Mouse (Mus musculus) heart, adult 11 months (tissue): ENCODE data around the gene Apon.
"Not testable (repeated sequence)": the region's sequence is repeated elsewhere in the genome, so short reads cannot be mapped to it uniquely, and the experiment has no call there.

Experiments used
- DNase-seq: peaks from one replicate; pipeline ENCODE4 v3.0.0; 2022

Gene Apon

GRCm38 (mm10) chr10:128253677-128254255, at the start of gene Apon:
Gene Apon, plus strand, starts transcription at chr10:128254096.
- no peak for DNase-seq

GRCm38 (mm10) chr10:128204941-128205340, 49.0 kb upstream of the Apon start:
- DNase-seq = no peak

GRCm38 (mm10) chr10:128208326-128208725, 45.6 kb upstream of the Apon start:
- DNase-seq = no peak

DNA sequence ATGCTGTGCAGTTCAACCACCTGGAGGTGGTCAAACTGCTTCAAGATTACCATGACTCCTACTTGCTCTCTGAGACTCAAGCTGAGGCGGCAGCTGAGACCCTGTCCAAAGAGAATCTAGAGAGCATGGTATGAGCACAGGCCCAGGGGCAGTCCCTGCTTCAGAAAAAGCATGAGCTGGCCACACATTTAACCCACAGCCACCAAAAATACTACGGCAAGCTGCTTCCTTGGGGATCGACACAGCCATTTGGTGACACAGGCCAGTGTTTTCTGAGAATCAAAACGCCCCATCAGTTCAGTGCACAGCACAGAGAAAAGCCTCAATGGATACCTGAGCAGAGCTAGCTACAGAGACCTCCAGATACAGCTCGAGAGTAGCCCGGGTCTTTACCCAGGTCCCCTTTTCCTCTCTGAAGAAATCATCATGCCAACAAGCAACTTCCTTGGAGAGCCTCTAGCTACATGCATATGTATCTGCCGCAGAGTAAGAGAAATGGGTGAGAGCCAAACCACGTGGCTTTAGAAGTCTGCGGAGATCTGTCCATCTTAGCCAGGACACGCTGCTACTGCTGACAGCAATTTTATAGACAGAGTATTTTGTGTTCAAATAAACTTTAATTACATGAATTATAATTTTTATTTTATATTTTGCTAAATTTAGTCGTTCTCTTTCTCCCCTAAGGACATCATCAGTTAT, 44.4 kb upstream of the Apon start:
- DNase-seq = no peak

- no peak for DNase-seq
Measured at GRCm38 (mm10) chr10:128210131-128210530, 43.8 kb upstream of the Apon start.

- DNase-seq = no peak
Measured at GRCm38 (mm10) chr10:128210954-128211353, 42.9 kb upstream of the Apon start.

- DNase-seq = peak; percentile 99
Measured at GRCm38 (mm10) chr10:128211390-128212108, 42.3 kb upstream of the Apon start, which contains the start of gene Spryd4. Gene Spryd4, minus strand, starts transcription at chr10:128211807.

- no peak for DNase-seq
Measured at GRCm38 (mm10) chr10:128212148-128212547, 41.7 kb upstream of the Apon start.

GRCm38 (mm10) chr10:128212871-128213323, 41.0 kb upstream of the Apon start:
- peak; percentile 91 for DNase-seq

GRCm38 (mm10) chr10:128214112-128214511, 39.8 kb upstream of the Apon start:
- DNase-seq = not testable (repeated sequence)

DNA sequence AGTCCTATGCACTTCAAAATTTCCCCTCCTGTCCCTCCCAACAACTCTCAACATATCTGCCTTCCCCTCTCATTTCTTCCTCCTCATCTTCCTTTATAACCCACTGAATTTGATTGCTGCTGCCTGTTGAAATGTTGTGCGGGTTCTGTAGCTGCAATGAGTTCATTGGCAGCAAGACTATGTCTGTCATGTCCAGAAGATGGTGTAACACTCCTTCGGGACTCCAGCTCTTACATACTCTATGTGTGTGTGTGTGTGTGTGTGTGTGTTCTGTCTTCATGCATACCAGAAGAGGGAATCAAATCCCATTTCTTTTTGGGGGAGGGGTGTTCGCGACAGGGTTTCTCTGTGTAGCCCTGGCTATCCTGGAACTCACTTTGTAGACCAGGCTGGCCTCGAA, 38.9 kb upstream of the Apon start:
- no peak for DNase-seq

DNA sequence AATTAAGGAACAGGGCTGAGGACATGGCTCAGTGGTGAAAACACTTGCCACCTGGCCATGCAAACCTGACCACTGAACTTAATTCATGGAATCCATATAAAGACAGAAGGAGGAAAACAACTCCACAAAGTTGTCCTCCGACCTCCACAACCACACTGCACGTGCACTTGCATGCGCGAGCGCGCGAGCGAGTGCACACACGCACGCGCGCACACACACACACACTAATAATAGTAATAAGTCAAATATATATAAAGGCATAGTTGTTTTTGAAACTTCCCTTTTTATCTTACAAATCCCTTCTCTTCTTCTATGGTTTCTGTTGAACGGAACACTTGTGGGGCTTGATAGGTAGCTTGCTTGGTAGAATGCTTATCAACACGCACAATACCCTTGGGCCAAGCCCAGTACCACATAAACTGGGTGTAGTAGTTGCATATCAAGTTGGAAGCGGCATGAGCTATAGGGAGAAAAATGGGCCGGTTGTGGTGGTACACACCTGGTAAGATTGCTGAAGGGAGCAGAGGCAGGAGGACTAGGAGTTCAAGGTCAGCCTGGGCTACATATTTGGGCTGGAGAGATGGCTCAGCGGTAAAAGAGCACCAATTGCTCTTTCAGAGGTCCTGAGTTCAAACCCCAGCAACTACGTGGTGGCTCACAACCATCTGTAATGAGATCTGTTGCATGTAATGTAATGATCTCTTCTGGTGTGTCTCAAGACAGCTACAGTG, 35.3 kb upstream of the Apon start:
- DNase-seq = no peak

DNA sequence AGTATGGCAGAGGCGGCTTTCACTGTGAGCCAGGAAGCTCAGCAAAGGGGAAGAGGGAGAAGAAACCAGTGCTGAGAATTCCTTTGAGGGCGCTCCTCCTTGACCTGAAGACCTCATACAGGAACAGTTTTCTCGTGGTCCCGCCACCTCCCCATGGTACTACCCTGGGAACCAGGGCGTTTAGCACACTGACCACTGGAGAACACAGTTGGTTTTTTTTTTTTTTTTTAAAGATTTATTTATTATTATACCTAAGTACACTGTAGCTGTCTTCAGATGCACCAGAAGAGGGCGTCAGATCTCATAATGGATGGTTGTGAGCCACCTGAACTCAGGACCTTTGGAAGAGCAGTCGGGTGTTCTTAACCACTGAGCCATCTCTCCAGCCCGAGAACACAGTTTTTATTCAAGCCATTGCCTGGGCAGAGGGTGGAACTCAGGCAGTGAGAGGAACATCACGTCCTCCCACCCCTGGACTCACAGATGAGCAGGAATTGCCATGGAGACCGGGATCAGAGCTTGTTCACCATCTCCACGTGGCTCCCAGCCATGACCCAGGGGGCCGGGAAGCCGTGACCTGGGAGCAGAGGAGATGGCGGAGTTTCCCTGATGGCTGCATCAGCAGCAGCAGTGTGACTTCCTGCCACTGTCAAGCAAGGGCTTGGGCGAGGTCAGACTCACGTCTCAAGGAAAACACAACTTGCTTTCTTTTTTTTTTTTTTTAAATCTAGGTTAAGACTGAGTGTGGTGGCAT, 32.2 kb upstream of the Apon start:
- peak; percentile 92 for DNase-seq

DNA sequence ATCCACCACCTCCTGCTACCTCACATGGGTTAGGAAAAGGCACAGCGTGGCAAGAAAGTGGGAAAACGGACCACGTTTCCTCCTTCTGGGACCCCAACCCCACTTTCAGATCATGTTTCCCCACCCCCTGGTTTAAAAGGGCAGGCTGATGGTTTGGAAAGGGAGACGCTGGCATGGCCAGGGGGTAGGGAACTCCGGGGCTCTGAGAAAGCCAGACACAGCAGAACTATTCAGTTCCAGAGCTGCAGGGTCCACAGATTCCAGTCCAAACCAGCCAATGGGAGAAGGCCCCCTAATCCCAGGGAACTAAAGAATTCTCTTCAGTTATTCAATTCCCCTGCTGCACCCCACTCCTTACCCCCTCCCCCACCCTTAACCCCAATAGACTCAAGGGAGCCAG, 28.8 kb upstream of the Apon start:
- peak; percentile 81 for DNase-seq

DNA sequence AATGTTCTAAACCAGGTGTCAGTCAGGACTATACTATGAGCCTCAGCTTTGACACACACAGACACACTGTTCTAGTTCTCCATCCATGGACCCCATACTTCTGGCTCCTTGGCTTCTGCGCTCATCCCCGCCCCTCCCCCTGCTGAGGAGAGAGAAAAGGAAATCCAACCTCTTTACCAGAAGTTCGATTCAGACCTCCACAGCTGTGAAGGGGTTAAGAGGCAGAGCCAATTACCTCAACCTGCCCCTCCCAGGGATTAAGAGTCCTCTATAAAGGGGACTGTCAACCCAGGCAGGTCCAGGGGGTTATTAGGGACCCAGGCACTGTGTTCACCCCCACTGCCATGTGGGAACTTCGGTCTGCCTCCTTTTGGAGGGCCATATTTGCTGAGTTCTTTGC, 28.4 kb upstream of the Apon start, which contains the start of gene Mip:
Gene Mip, plus strand, starts transcription at position 301 of the 400 bp plus-strand sequence.
- no peak for DNase-seq

- DNase-seq = no peak
Measured at GRCm38 (mm10) chr10:128227592-128227991, 26.3 kb upstream of the Apon start.

- no peak for DNase-seq
Measured at GRCm38 (mm10) chr10:128228009-128228408, 25.9 kb upstream of the Apon start.

DNA sequence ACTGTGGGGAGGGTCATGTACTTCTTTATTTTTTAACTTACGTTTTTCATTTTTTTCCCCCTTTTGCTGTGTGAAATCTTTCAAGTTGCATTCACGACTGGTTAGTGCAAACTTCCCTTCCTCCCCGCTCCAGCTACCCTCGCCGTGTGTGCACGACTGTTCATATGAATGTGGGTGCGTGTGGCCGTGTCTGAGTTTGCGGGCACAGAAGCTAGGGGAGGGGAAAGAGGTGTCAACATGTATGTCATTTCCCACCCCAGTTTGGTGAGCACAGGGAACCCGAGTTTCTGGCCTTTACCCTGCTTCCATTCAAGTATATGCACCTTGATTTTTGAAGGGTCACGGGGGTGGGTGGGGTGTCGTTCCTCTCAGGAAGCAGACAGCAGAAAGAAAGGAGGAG, 23.3 kb upstream of the Apon start:
- peak; percentile 86 for DNase-seq

- DNase-seq = peak; percentile 86
Measured at GRCm38 (mm10) chr10:128231146-128231545, 22.8 kb upstream of the Apon start.

DNA sequence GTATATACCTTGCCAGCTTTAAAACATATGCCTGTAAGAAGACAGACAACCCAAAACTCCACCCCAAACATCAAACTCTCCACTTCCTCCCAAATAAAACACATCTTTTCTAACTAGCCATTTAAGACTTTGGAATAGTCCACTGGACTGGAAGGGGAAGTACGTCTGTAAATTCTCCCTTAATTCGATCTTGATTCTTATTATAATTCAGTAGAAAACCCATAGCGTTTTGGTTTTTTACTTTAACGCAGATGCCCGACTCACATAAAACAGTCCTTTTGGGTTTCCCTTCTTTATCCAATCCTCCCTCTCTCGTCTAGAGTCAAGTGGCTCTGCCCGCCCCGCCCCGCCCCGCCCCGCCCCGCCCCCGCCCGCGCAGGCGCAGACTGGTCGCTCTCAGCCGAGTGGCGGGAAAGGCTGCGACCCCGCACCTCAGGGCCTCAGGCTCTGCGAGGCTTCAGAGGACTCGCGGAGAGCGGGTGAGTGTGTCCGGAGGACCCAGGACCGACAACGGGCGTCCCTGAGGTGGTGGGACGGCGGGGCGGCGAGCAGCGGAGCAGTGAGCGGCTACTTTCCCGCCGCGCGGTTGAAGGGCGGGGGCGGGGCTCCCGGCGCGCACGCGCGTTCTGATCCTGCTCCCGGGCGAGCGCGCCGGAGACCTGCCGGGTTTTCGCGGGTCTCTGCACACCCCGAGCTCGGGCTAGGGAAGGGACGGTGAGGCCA, 22.0 kb upstream of the Apon start, which contains the start of gene Timeless:
Gene Timeless, plus strand, starts transcription at position 369 of the 723 bp plus-strand sequence.
- DNase-seq = peak; percentile 99

GRCm38 (mm10) chr10:128232420-128232985, 21.4 kb upstream of the Apon start:
- DNase-seq = peak; percentile 94
